Mouse (Mus musculus) lung, embryonic 16.5 days (tissue): Measurements from ENCODE around the gene Polk. TPM values are rescaled to one million over a fixed set of nuclear protein-coding genes. Genes with fewer than 3 reads are reported as not detected.
A peak's percentile ranks its signal among the peaks of the same experiment; 100 is the strongest.

Experiments used
- ATAC-seq: fragments of 200-750 bp; cut with Nextera tagmentation; 2 replicates; pipeline ENCODE4 v1.8.0; 2017; ENCODE audit warnings: low read depth, mild to moderate bottlenecking, moderate library complexity
- H3K27ac ChIP-seq: fragments of 300-500 bp; sonication (generic); 2 replicates; pipeline ENCODE4 v1.5.1; 2014; ENCODE audit warnings: mild to moderate bottlenecking, control low read depth, low read length
- H3K27me3 ChIP-seq: fragments of 300-500 bp; sonication (generic); 2 replicates; pipeline ENCODE4 v1.6.1; 2014; ENCODE audit warnings: low read depth, low read length, mixed read lengths; ENCODE audit not compliant: control insufficient read depth, insufficient read depth
- H3K36me3 ChIP-seq: fragments of 300-500 bp; sonication (generic); 2 replicates; pipeline ENCODE4 v1.6.1; 2014; ENCODE audit warnings: low read length; ENCODE audit not compliant: control insufficient read depth, insufficient read depth
- H3K4me1 ChIP-seq: fragments of 300-500 bp; sonication (generic); replicated peaks from 2 replicates; pipeline ENCODE4 v1.6.1; 2014; ENCODE audit warnings: low read length, mixed read lengths; ENCODE audit not compliant: control insufficient read depth, insufficient read depth
- H3K4me2 ChIP-seq: fragments of 300-500 bp; sonication (generic); 2 replicates; pipeline ENCODE4 v1.6.1; 2014; ENCODE audit warnings: low read depth, low read length, control low read depth
- H3K4me3 ChIP-seq: fragments of 300-500 bp; sonication (generic); 2 replicates; pipeline ENCODE4 v1.5.1; 2014; ENCODE audit warnings: mild to moderate bottlenecking, low read length, control low read depth
- H3K9ac ChIP-seq: fragments of 300-500 bp; sonication (generic); 2 replicates; pipeline ENCODE4 v1.6.1; 2014; ENCODE audit warnings: low read length, control low read depth
- H3K9me3 ChIP-seq: fragments of 300-500 bp; sonication (generic); 2 replicates; pipeline ENCODE4 v1.6.1; 2016; ENCODE audit warnings: low read length; ENCODE audit not compliant: control insufficient read depth
- WGBS: fragments of 180-500 bp; shearing (Covaris S2); extraction: QIAGEN DNeasy Blood & Tissue Kit; methylation state at CpG from one replicate; pipeline ENCODE4 v1.1.7; 2014; 5-methylcytosine and 5-hydroxymethylcytosine counted together
- polyA plus RNA-seq: library from polyadenylated mRNA; unstranded; fragments of >200 nt; fragmentation: Nextera tagmentation; extraction: Ambion mirVana; gene quantifications from 2 replicates; pipeline ENCODE4 v1.2.1, GENCODE M21; 2015

Polk gene
- polyA plus RNA-seq, 1 experiment from 2014 or later = 9.9 TPM

DNA sequence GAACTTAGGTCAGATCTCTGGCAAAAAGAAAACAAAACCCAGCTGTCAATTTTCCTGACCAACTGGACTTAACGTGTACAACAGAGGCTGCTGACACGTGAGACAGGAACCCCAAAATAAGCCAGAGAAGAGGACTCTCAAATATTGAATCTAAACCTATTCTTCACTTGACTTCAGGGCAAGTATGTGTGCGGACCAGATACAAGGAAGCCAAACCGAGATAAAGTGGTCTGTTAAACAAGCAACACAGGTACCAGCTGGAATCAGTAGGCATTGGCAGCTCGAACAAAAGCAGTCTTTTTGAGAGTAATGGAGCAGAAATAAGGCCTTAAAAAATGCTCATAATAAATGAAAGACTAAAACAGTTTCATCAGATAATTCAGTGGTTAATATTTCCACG lies 25.6 kb upstream of the Polk start:
- ATAC-seq = no peak
- Histone ChIP-seq H3K36me3 (peaks cover 3% of the 10 kb centered on the region), H3K27me3 (no peaks in the 10 kb centered on the region), H3K4me1 (peaks cover 4% of the 10 kb centered on the region; the same call in 1 of the 2 replicates), H3K27ac (no peak overlapping the region), H3K9ac (no peak overlapping the region), H3K4me3 (no peak overlapping the region), H3K9me3 (no peaks in the 10 kb centered on the region), H3K4me2 (no peak overlapping the region)
- 53% methylated on average over 6 of the region's 6 CpGs for WGBS

DNA sequence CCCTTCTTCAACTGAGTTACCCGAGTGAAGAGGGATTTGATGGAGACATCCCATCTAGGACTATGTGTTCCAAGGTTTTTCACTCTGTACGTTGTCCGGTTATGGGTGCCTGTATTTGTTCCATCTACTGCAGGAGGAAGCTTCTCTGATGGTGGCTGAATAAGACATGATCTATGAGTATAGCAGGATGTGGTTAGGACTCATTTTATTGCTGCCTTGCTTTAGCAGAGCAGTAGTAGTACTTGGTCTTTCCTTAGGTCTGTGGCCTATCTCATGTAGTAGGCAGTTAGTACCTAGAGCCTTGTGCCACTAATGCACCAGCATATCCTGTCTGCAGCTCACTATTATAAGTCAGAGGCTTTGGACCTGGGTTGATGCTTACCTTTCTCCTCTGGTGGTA lies 12.7 kb upstream of the Polk start:
- WGBS = 92% methylated on average over 3 of the region's 3 CpGs

DNA sequence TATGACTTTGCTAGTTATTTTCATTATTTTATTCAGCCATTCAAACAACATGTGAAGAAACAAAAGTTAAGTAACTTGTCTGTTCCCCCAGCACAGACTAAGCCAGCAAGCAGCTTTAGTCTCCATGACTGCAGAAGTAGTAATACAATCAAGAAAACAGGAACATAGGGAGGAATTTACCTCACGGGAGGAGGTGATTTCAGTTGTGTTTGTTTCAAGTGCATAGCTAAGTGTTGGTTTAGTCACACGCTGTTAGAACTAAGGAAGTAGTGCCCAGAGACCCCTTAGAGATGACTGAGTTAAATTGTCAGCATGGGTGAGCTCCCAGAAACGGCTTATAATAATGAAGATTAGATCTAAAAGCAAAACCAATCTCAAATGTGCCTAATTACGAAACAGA lies 5.6 kb upstream of the Polk start:
- no peak overlapping the region for H3K9ac ChIP-seq
- no peak overlapping the region for H3K27ac ChIP-seq
- no peak for ATAC-seq
- H3K4me3 ChIP-seq = no peak overlapping the region
- no peaks in the 10 kb centered on the region for H3K36me3 ChIP-seq
- H3K4me2 ChIP-seq = no peak overlapping the region
- WGBS = 46% methylated on average over 4 of the region's 4 CpGs
- no peaks in the 10 kb centered on the region for H3K9me3 ChIP-seq
- H3K4me1 ChIP-seq = 0 out of 2 replicates have a peak, but pooled peaks cover 4% of the 10 kb centered on the region
- no peaks in the 10 kb centered on the region for H3K27me3 ChIP-seq

More for the DNA sequence above, 12.7 kb upstream of the Polk start:
- Histone ChIP-seq H3K4me1 (no peaks in the 10 kb centered on the region), H3K27ac (no peak overlapping the region), H3K27me3 (no peaks in the 10 kb centered on the region), H3K4me3 (no peak overlapping the region), H3K9me3 (no peaks in the 10 kb centered on the region), H3K4me2 (no peak overlapping the region), H3K36me3 (peaks cover 2% of the 10 kb centered on the region; the same call in 1 of the 2 replicates), H3K9ac (no peak overlapping the region)
- no peak for ATAC-seq

DNA sequence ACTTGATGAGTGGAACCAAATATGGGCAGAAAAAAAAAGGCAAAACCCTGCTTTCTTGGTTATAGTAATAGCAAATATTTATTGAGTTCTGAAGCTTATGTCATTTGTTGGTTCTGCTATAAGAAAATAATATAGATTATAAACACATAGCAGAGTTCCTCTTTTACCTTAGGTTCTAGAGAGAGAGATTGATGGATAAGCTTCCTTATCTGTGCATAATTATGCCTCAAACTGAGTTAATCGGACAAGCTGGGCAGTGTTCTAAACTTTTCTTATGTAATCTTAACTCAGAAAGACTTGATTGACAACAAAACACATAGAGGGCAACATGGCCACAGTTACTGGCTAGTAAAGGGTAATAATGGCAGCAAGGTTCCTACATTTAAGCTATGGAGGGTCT lies 4.9 kb upstream of the Polk start:
- Histone ChIP-seq H3K27ac (no peak overlapping the region), H3K4me2 (no peak overlapping the region), H3K9me3 (no peaks in the 10 kb centered on the region), H3K4me1 (0 out of 2 replicates have a peak, but pooled peaks cover 4% of the 10 kb centered on the region), H3K4me3 (no peak overlapping the region), H3K9ac (no peak overlapping the region), H3K36me3 (no peaks in the 10 kb centered on the region), H3K27me3 (no peaks in the 10 kb centered on the region)
- no peak for ATAC-seq
- 60% methylated on average over 1 of the region's 1 CpGs for WGBS

DNA sequence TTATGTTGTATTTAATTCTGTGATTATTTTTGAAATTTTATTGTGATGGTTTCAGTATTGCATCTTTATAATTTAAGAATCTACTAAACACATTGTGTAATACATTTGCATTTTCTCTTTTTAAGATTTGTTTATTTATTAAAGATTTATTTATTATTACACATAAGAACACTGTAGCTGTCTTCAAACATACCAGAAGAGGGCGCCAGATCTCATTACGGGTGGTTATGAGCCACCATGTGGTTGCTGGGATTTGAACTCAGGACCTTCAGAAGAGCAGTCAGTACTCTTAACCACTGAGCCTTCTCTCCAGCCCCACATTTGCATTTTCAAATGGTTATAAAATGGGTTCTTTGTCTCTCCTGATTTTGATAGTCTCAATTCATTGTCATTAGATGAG lies 2.1 kb upstream of the Polk start:
- Histone ChIP-seq H3K4me2 (no peak overlapping the region), H3K4me1 (0 out of 2 replicates have a peak, but pooled peaks cover 6% of the 10 kb centered on the region), H3K9ac (no peak overlapping the region), H3K36me3 (no peaks in the 10 kb centered on the region), H3K27ac (no peak overlapping the region), H3K4me3 (no peak overlapping the region), H3K9me3 (no peaks in the 10 kb centered on the region), H3K27me3 (no peaks in the 10 kb centered on the region)
- no peak for ATAC-seq
- 74% methylated on average over 2 of the region's 2 CpGs for WGBS

GRCm38 (mm10) chr13:96542901-96543891 lies 817 bp upstream of the Polk start:
- ATAC-seq = peak; percentile 67

GRCm38 (mm10) chr13:96541381-96541780 lies 998 bp downstream of the Polk start:
- no peak overlapping the region for H3K9ac ChIP-seq
- 14% methylated on average over 2 of the region's 2 CpGs for WGBS
- H3K27ac ChIP-seq = no peak overlapping the region
- peak overlapping the region; percentile 12; the same call in 1 of the 2 replicates for H3K4me3 ChIP-seq
- no peak for ATAC-seq
- H3K9me3 ChIP-seq = no peaks in the 10 kb centered on the region
- no peaks in the 10 kb centered on the region for H3K36me3 ChIP-seq
- no peaks in the 10 kb centered on the region for H3K27me3 ChIP-seq
- 0 out of 2 replicates have a peak, but pooled peaks cover 6% of the 10 kb centered on the region for H3K4me1 ChIP-seq
- H3K4me2 ChIP-seq = peak overlapping the region; percentile 65

More at GRCm38 (mm10) chr13:96542901-96543891, 817 bp upstream of the Polk start:
- Histone ChIP-seq H3K36me3 (no peaks in the 10 kb centered on the region), H3K27me3 (no peaks in the 10 kb centered on the region), H3K4me1 (0 out of 2 replicates have a peak, but pooled peaks cover 6% of the 10 kb centered on the region), H3K27ac (peak overlapping the region; percentile 88), H3K9me3 (no peaks in the 10 kb centered on the region), H3K9ac (peak overlapping the region; percentile 97), H3K4me2 (peak overlapping the region; percentile 81), H3K4me3 (peak overlapping the region; percentile 94)
- WGBS = 0% methylated on average over 54 of the region's 73 CpGs

- Histone ChIP-seq H3K4me3 (no peak overlapping the region), H3K27me3 (no peaks in the 10 kb centered on the region), H3K9ac (no peak overlapping the region), H3K36me3 (no peaks in the 10 kb centered on the region), H3K4me2 (no peak overlapping the region), H3K27ac (no peak overlapping the region), H3K4me1 (0 out of 2 replicates have a peak, but pooled peaks cover 2% of the 10 kb centered on the region), H3K9me3 (no peaks in the 10 kb centered on the region)
- 69% methylated on average over 3 of the region's 3 CpGs for WGBS
- ATAC-seq = no peak
These were observed 4.3 kb downstream of the Polk start for GRCm38 (mm10) chr13:96538103-96538502.

- Histone ChIP-seq H3K9me3 (no peaks in the 10 kb centered on the region), H3K4me2 (no peak overlapping the region), H3K27me3 (no peaks in the 10 kb centered on the region), H3K9ac (no peak overlapping the region), H3K4me3 (no peak overlapping the region), H3K36me3 (no peaks in the 10 kb centered on the region), H3K4me1 (peaks cover 6% of the 10 kb centered on the region), H3K27ac (no peak overlapping the region)
- WGBS = 74% methylated on average over 5 of the region's 5 CpGs
- no peak for ATAC-seq
These were observed 5.4 kb downstream of the Polk start for GRCm38 (mm10) chr13:96536821-96537572.
